Mouse (Mus musculus): Measurements from ENCODE around the gene Cdkn1a. TPM values are rescaled to one million over a fixed set of nuclear protein-coding genes. Genes with fewer than 3 reads are reported as not detected.
"Not testable (repeated sequence)": the region's sequence is repeated elsewhere in the genome, so short reads cannot be mapped to it uniquely, and the experiment has no call there.

Cdkn1a gene
- polyA plus RNA-seq, 1 experiment from 2014 or later: 34.8 TPM

- Histone ChIP-seq H3K4me2 (replicated peaks) (no peak overlapping the region), H3K4me1 (peaks cover 22% of the 10 kb centered on the region), H3K9ac (no peak overlapping the region), H3K27ac (no peak overlapping the region), H3K36me3 (no peaks in the 10 kb centered on the region), H3K27me3 (replicated peaks) (peaks cover 15% of the 10 kb centered on the region), H3K4me3 (no peak overlapping the region), H3K9me3 (no peaks in the 10 kb centered on the region)
- WGBS: 61% methylated on average over 5 of the region's 5 CpGs
- ATAC-seq (ENCODE audit: low FRiP score, low read depth): no peak
Observed at GRCm38 (mm10) chr17:29092497-29092896, 1.7 kb downstream of the Cdkn1a start.

- peaks cover 22% of the 10 kb centered on the region for H3K4me1 ChIP-seq
- WGBS: 8% methylated on average over 36 of the region's 36 CpGs
- peaks cover 15% of the 10 kb centered on the region for H3K27me3 ChIP-seq (replicated peaks)
- ATAC-seq (ENCODE audit: low FRiP score, low read depth): peak; percentile 72
- no peaks in the 10 kb centered on the region for H3K9me3 ChIP-seq
- H3K36me3 ChIP-seq: no peaks in the 10 kb centered on the region
- H3K4me3 ChIP-seq: peak overlapping the region; percentile 48
- peak overlapping the region; percentile 82 for H3K4me2 ChIP-seq (replicated peaks)
- no peak overlapping the region for H3K27ac ChIP-seq
- peak overlapping the region; percentile 60; the same call in 1 of the 2 replicates for H3K9ac ChIP-seq
Observed at GRCm38 (mm10) chr17:29093110-29093952, 2.6 kb downstream of the Cdkn1a start.

- Histone ChIP-seq H3K9me3 (no peaks in the 10 kb centered on the region), H3K27me3 (replicated peaks) (peaks cover 15% of the 10 kb centered on the region), H3K36me3 (peaks cover 3% of the 10 kb centered on the region; the same call in 1 of the 2 replicates), H3K4me1 (peaks cover 22% of the 10 kb centered on the region), H3K9ac (peak overlapping the region; percentile 60), H3K4me2 (replicated peaks) (peak overlapping the region; percentile 82), H3K4me3 (peak overlapping the region; percentile 48), H3K27ac (no peak overlapping the region)
- under 1% methylated on average over 24 of the region's 24 CpGs for whole genome bisulfite sequencing
- ATAC-seq (ENCODE audit: low FRiP score, low read depth): peak; percentile 5; the same call in 1 of the 2 replicates
Observed at GRCm38 (mm10) chr17:29093961-29094309, 3.2 kb downstream of the Cdkn1a start.

GRCm38 (mm10) chr17:29094310-29095181 is 3.8 kb downstream of the Cdkn1a start:
- peak overlapping the region; percentile 82 for H3K4me2 ChIP-seq (replicated peaks)
- no peak overlapping the region for H3K27ac ChIP-seq

GRCm38 (mm10) chr17:29095201-29095733 is 4.5 kb downstream of the Cdkn1a start:
- Histone ChIP-seq H3K4me1 (peaks cover 22% of the 10 kb centered on the region), H3K27me3 (replicated peaks) (peaks cover 15% of the 10 kb centered on the region), H3K4me3 (peak overlapping the region; percentile 48), H3K9me3 (no peaks in the 10 kb centered on the region), H3K9ac (peak overlapping the region; percentile 60), H3K27ac (no peak overlapping the region), H3K36me3 (peaks cover 3% of the 10 kb centered on the region; the same call in 1 of the 2 replicates), H3K4me2 (replicated peaks) (peak overlapping the region; percentile 82)
- under 1% methylated on average over 44 of the region's 44 CpGs for WGBS
- ATAC-seq (ENCODE audit: low FRiP score, low read depth): peak; percentile 65

More at GRCm38 (mm10) chr17:29094310-29095181, 3.8 kb downstream of the Cdkn1a start:
- H3K4me1 ChIP-seq: peaks cover 22% of the 10 kb centered on the region
- H3K9ac ChIP-seq: peak overlapping the region; percentile 60
- no peaks in the 10 kb centered on the region for H3K9me3 ChIP-seq
- under 1% methylated on average over 71 of the region's 71 CpGs for WGBS
- ATAC-seq (ENCODE audit: low FRiP score, low read depth): peak; percentile 56
- peak overlapping the region; percentile 48 for H3K4me3 ChIP-seq
- H3K36me3 ChIP-seq: peaks cover 3% of the 10 kb centered on the region; the same call in 1 of the 2 replicates
- peaks cover 15% of the 10 kb centered on the region for H3K27me3 ChIP-seq (replicated peaks)

GRCm38 (mm10) chr17:29096245-29096644 is 5.5 kb downstream of the Cdkn1a start:
- Histone ChIP-seq H3K4me3 (no peak overlapping the region), H3K4me2 (replicated peaks) (no peak overlapping the region), H3K27ac (no peak overlapping the region), H3K4me1 (peaks cover 22% of the 10 kb centered on the region), H3K36me3 (peaks cover 3% of the 10 kb centered on the region; the same call in 1 of the 2 replicates), H3K9me3 (no peaks in the 10 kb centered on the region; the same call in 1 of the 2 replicates), H3K9ac (no peak overlapping the region), H3K27me3 (replicated peaks) (peaks cover 15% of the 10 kb centered on the region)
- WGBS: 91% methylated on average over 6 of the region's 6 CpGs
- ATAC-seq (ENCODE audit: low FRiP score, low read depth): no peak

- Histone ChIP-seq H3K4me1 (peaks cover 22% of the 10 kb centered on the region), H3K9ac (no peak overlapping the region), H3K27ac (no peak overlapping the region), H3K4me2 (replicated peaks) (no peak overlapping the region), H3K4me3 (no peak overlapping the region), H3K9me3 (no peaks in the 10 kb centered on the region; the same call in 1 of the 2 replicates), H3K27me3 (replicated peaks) (peaks cover 15% of the 10 kb centered on the region), H3K36me3 (peaks cover 3% of the 10 kb centered on the region; the same call in 1 of the 2 replicates)
- WGBS: 73% methylated on average over 7 of the region's 7 CpGs
- no peak for ATAC-seq (ENCODE audit: low FRiP score, low read depth)
Observed at GRCm38 (mm10) chr17:29096851-29097561, 6.2 kb downstream of the Cdkn1a start.

GRCm38 (mm10) chr17:29098291-29098690 is 7.5 kb downstream of the Cdkn1a start:
- 94% methylated on average over 24 of the region's 24 CpGs for WGBS
- H3K9ac ChIP-seq: no peak overlapping the region
- H3K36me3 ChIP-seq: peaks cover 3% of the 10 kb centered on the region; the same call in 1 of the 2 replicates
- no peaks in the 10 kb centered on the region; the same call in 1 of the 2 replicates for H3K9me3 ChIP-seq
- H3K4me1 ChIP-seq: peaks cover 19% of the 10 kb centered on the region
- H3K4me2 ChIP-seq (replicated peaks): no peak overlapping the region
- H3K4me3 ChIP-seq: no peak overlapping the region
- no peak overlapping the region for H3K27ac ChIP-seq
- H3K27me3 ChIP-seq (replicated peaks): peaks cover 15% of the 10 kb centered on the region
- ATAC-seq (ENCODE audit: low FRiP score, low read depth): no peak

GRCm38 (mm10) chr17:29099076-29099475 is 8.3 kb downstream of the Cdkn1a start:
- Histone ChIP-seq H3K27ac (no peak overlapping the region), H3K9ac (no peak overlapping the region), H3K4me1 (peaks cover 12% of the 10 kb centered on the region), H3K4me2 (replicated peaks) (no peak overlapping the region), H3K4me3 (no peak overlapping the region), H3K36me3 (peaks cover 3% of the 10 kb centered on the region; the same call in 1 of the 2 replicates), H3K9me3 (no peaks in the 10 kb centered on the region; the same call in 1 of the 2 replicates), H3K27me3 (replicated peaks) (peaks cover 10% of the 10 kb centered on the region; the same call in 1 of the 2 replicates)
- WGBS: 87% methylated on average over 8 of the region's 8 CpGs
- no peak for ATAC-seq (ENCODE audit: low FRiP score, low read depth)

GRCm38 (mm10) chr17:29100627-29101026 is 9.9 kb downstream of the Cdkn1a start:
- Histone ChIP-seq H3K36me3 (peaks cover 3% of the 10 kb centered on the region; the same call in 1 of the 2 replicates), H3K4me2 (replicated peaks) (no peak overlapping the region), H3K4me3 (no peak overlapping the region), H3K27ac (no peak overlapping the region), H3K9me3 (peaks cover 2% of the 10 kb centered on the region; the same call in 1 of the 2 replicates), H3K27me3 (replicated peaks) (no peaks in the 10 kb centered on the region), H3K4me1 (no peaks in the 10 kb centered on the region), H3K9ac (no peak overlapping the region)
- ATAC-seq (ENCODE audit: low FRiP score, low read depth): no peak
- WGBS: 91% methylated on average over 7 of the region's 7 CpGs

- H3K27me3 ChIP-seq (replicated peaks); H3K4me3 ChIP-seq; H3K9me3 ChIP-seq; H3K36me3 ChIP-seq; H3K9ac ChIP-seq; H3K4me1 ChIP-seq; H3K4me2 ChIP-seq (replicated peaks); ATAC-seq (ENCODE audit: low FRiP score, low read depth); H3K27ac ChIP-seq: not testable (repeated sequence)
- WGBS: 89% methylated on average over 6 of the region's 6 CpGs
Observed at GRCm38 (mm10) chr17:29110356-29110755, 19.6 kb downstream of the Cdkn1a start.
